Mouse (Mus musculus) splenic B cell, adult 2 months (primary cell): Measurements from ENCODE around the gene Tsga13.

Experiments used
- DNase-seq: peaks from one replicate; pipeline ENCODE4 v3.0.0-alpha.2; 2011; ENCODE audit warnings: low read depth, low spot score
- H3K27me3 ChIP-seq: 2 replicates; pipeline ENCODE4 v1.6.1; 2012; ENCODE audit warnings: mild to moderate bottlenecking, low read length, moderate library complexity, mixed read lengths; ENCODE audit not compliant: control insufficient read depth, poor library complexity, insufficient read depth, severe bottlenecking
- H3K36me3 ChIP-seq: 2 replicates; pipeline ENCODE4 v1.6.1; 2012; ENCODE audit warnings: mild to moderate bottlenecking, low read length, moderate library complexity, mixed read lengths; ENCODE audit not compliant: control insufficient read depth, poor library complexity, insufficient read depth, severe bottlenecking

Tsga13 gene

GRCm38 (mm10) chr6:30915473-30915872 is at the start of gene Tsga13:
Tsga13 (minus strand) TSS chr6:30915573.
- Histone ChIP-seq H3K36me3 (no peaks in the 10 kb centered on the region), H3K27me3 (no peaks in the 10 kb centered on the region)
- no peak for DNase-seq

GRCm38 (mm10) chr6:30958736-30959540 is 43.6 kb upstream of the Tsga13 start, which contains the start of gene Klf14:
Klf14 (minus strand) TSS chr6:30959078.
- DNase-seq = no peak
- Histone ChIP-seq H3K27me3 (no peaks in the 10 kb centered on the region), H3K36me3 (no peaks in the 10 kb centered on the region)

GRCm38 (mm10) chr6:30957784-30958735 is 42.7 kb upstream of the Tsga13 start:
- H3K27me3 ChIP-seq = no peaks in the 10 kb centered on the region
- DNase-seq = no peak
- no peaks in the 10 kb centered on the region for H3K36me3 ChIP-seq

- DNase-seq = no peak
- H3K36me3 ChIP-seq = no peaks in the 10 kb centered on the region
Observed at GRCm38 (mm10) chr6:30939264-30939663, 23.9 kb upstream of the Tsga13 start.

DNA sequence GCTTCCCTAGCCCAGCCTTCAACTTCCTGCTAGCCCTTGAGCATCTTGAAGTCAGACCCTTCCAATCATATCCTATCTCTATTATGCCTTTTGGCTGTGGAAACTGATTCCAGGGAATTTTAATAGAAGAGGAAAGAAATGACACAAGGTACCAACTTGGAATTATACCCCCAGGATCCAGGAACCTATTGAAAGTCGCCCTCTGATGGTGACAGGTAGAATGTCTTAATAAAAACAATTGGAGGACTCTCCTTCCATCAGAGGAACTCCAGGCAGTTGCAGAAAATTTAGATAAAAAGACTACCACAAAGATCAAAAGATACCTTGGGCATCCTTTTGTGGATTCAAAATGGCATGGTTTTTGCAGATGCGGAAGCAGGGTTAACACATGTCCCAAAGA is 7.4 kb upstream of the Tsga13 start:
- no peaks in the 10 kb centered on the region for H3K36me3 ChIP-seq
- DNase-seq = peak; percentile 9
- H3K27me3 ChIP-seq = no peaks in the 10 kb centered on the region

More at GRCm38 (mm10) chr6:30939264-30939663, 23.9 kb upstream of the Tsga13 start:
- no peaks in the 10 kb centered on the region for H3K27me3 ChIP-seq

DNA sequence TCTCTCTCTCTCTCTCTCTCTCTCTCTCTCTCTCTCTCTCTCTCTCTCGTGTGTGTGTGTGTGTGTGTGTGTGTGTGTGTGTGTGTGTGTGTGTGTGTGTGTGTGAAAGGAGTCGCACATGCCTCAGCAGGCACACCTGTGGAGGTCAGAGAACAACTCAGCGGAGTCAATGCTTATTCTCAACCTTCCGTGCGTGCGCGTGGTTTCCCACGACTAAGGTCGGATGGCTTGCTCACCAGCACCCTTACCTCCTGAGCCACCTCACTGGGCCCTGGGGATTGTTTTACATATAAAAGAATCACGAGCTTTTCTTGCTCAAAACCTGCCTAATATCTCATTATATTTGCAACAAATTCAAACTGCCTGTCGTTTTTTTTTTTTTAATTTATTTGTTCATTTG is 6.5 kb upstream of the Tsga13 start:
- DNase-seq = peak; percentile 80
- H3K36me3 ChIP-seq = no peaks in the 10 kb centered on the region
- no peaks in the 10 kb centered on the region for H3K27me3 ChIP-seq

GRCm38 (mm10) chr6:30920834-30921675 is 5.7 kb upstream of the Tsga13 start:
- H3K36me3 ChIP-seq = no peaks in the 10 kb centered on the region
- peak; percentile 75 for DNase-seq
- H3K27me3 ChIP-seq = no peaks in the 10 kb centered on the region

DNA sequence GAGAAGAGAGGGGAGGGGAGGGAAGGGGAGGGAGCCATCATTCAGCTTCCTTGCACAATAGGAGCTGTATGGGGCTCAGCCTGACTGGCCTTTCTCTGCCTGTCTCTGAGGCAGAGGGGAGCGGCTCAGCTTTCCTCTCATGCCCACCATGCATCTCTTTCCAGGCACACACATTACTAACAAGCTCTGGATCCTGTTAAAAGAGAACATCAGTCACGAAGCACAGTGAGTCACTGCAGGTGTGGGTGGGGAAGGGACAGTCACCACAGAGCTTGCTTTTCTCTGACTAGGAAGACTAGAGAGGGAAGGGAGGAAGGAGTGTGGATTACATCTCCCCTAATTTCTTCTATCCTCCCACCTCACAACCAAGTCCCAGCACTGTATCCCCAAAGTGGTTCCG is 7.4 kb downstream of the Tsga13 start:
- no peaks in the 10 kb centered on the region for H3K36me3 ChIP-seq
- no peak for DNase-seq
- no peaks in the 10 kb centered on the region for H3K27me3 ChIP-seq

GRCm38 (mm10) chr6:30904911-30905310 is 10.5 kb downstream of the Tsga13 start:
- no peaks in the 10 kb centered on the region for H3K36me3 ChIP-seq
- DNase-seq = peak; percentile 52
- no peaks in the 10 kb centered on the region for H3K27me3 ChIP-seq

DNA sequence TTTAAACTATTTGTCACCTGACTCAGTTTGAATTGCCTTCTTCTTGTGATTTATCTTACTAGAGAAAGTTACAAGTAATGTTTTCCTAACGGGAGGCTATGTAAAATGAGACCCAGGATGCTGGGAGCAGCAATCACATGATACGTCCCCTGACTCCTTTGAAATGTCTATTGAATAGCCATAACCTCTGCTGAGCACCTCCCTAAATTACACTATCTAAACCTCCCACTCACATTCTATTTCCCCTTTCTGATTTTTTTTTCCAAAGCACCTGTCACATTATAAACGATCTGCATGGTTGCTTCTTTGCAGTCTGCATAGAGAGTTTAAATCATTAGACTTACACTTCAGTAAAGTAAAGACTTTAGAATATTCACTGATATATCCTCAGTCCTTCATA is 11.3 kb downstream of the Tsga13 start:
- peak; percentile 65 for DNase-seq
- no peaks in the 10 kb centered on the region for H3K27me3 ChIP-seq
- no peaks in the 10 kb centered on the region for H3K36me3 ChIP-seq

DNA sequence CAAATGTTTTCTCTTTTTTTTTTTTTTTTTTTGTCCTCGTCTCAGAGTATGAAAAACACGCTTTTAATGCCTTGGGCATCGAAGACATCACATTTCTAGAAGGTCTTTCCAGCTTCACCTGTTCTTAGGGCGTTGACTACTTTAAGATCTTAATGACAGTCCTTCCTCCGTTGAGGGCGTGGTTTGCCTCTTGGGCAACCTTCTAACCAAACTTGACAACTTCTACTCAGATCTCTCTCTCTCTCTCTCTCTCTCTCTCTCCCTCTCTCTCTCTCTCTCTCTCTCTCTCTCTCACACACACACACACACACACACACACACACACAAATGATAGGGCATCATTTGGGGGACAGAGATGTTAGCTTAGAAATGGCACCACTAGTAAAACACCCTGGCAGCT is 17.9 kb downstream of the Tsga13 start:
- DNase-seq = no peak
- no peaks in the 10 kb centered on the region for H3K36me3 ChIP-seq

GRCm38 (mm10) chr6:30896986-30897327 is 18.4 kb downstream of the Tsga13 start:
- DNase-seq = no peak
- Histone ChIP-seq H3K36me3 (no peaks in the 10 kb centered on the region), H3K27me3 (no peaks in the 10 kb centered on the region)

More for the DNA sequence above, 17.9 kb downstream of the Tsga13 start:
- no peaks in the 10 kb centered on the region for H3K27me3 ChIP-seq

GRCm38 (mm10) chr6:30896195-30896985 is 19.0 kb downstream of the Tsga13 start, which contains the start of gene Copg2:
Copg2 (minus strand) TSS chr6:30896794.
- DNase-seq = peak; percentile 96
- Histone ChIP-seq H3K27me3 (no peaks in the 10 kb centered on the region), H3K36me3 (no peaks in the 10 kb centered on the region)

- no peak for DNase-seq
- Histone ChIP-seq H3K27me3 (no peaks in the 10 kb centered on the region), H3K36me3 (no peaks in the 10 kb centered on the region)
Observed at GRCm38 (mm10) chr6:30895819-30896194, 19.6 kb downstream of the Tsga13 start.
